Mouse (Mus musculus): ENCODE data around the gene Prune1.

DNA sequence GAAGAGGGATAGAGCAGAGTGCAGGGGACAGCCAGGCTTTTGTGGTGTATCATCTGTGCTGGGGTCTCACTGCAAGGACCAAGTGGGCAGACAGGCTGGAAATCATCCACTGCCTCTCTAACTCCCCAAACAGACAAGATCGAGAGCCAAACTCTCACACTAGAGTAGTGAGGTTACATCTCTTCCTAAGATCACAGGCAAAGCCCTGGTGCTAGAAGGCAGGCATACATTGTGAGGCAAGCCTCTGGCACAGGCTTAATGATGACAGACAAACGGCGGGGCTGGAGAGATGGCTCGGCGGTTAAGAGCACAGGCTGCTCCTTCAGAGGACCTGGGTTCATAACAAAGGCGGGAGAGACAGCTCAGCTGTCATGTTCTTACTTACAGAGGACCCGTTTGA is 31.6 kb upstream of the Prune1 start:
- TF ChIP-seq CTCF (IDR thresholded peaks at IDR 0.05; ENCODE audit: low read depth) (no peak), EP300 (IDR thresholded peaks at IDR 0.05; ENCODE audit: low read depth) (no peak)
